Mouse (Mus musculus): ENCODE data around the gene Kcnb1.

The Kcnb1 gene

DNA sequence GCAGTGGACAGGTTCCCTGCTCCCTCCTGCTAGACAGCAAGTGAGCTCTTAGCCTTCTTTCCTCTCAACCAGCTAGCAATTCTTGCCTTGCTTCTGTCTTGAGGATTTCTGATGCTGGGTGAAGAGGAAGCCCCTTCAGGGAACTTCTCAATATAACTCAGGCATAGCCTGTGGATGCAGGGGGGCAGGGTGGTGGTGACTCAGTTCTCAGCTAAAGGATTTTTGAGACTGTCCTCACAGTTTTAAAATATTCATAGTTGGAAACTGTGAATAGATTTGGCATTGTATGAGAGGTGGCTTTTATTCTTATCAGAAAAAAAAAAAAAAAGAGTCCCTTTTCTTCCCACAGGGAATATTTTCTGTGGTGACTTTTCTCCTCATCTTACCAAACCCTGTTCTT, 129.2 kb downstream of the Kcnb1 start:
- DNase-seq (ENCODE audit: low spot score), result no peak

GRCm38 (mm10) chr2:167060360-167060759, 129.6 kb downstream of the Kcnb1 start:
- DNase-seq (ENCODE audit: low spot score), result no peak

DNA sequence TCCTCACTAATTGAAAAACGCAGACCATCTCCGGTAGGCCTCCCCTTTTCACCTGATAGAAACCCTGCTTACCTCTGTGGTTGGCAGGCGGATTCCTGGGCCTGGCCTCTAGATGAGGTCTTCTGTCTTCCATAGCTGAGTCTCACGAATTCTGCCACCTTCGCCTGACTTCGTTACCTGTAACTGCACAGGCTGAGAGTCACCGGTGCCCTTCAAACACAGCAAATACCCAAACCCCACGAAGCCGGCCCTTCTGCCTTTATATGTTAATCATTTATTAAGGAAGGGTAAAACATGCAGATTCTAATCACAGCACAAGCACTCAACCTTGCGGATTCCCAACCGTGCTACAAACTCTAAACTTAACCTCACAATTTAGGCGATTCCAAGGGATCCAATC, 130.0 kb downstream of the Kcnb1 start:
- no peak for DNase-seq (ENCODE audit: low spot score)

GRCm38 (mm10) chr2:167059536-167059935, 130.4 kb downstream of the Kcnb1 start:
- no peak for DNase-seq (ENCODE audit: low spot score)

- no peak for DNase-seq (ENCODE audit: low spot score)
Measured at GRCm38 (mm10) chr2:167058814-167059387, 131.1 kb downstream of the Kcnb1 start.

- no peak for DNase-seq (ENCODE audit: low spot score)
Measured at GRCm38 (mm10) chr2:167058201-167058600, 131.8 kb downstream of the Kcnb1 start.

GRCm38 (mm10) chr2:167056942-167057323, 133.0 kb downstream of the Kcnb1 start:
- DNase-seq (ENCODE audit: low spot score), result no peak

GRCm38 (mm10) chr2:167056210-167056941, 133.6 kb downstream of the Kcnb1 start:
- DNase-seq (ENCODE audit: low spot score), result no peak

GRCm38 (mm10) chr2:167055386-167055785, 134.6 kb downstream of the Kcnb1 start:
- no peak for DNase-seq (ENCODE audit: low spot score)

DNA sequence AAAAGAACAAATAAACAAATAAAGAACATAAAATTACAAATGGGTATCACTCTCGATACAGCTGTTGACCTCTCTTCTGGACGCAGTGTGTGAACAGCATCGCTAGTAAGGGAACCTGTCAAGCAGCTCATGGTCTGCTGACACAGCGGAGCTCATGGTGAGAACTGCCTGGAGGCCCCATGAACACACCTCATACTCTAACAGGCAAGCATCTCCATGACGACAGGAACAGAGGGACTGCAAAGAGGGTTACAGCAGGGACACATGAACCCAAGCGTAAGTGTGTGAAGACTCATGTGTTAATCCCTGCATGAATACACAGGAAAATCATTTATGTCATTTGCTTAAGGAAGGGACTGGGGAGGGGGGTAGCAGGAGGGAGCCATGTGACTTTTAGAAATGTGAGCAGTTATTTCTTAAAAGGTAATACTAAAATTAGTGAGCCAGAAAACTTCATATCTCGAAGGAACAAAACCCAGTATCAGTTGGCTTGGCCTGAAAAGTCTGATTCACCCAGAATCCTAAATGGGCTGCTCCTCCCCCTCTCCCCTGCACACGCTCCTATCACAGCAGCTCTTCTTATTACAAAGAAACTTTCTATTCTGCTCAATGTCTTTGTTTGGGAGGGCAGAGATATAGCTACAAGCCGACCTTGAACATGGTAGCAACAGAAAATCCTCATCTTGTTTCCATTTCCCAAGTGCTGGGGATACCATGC, 136.7 kb downstream of the Kcnb1 start:
- DNase-seq (ENCODE audit: low spot score), result no peak

GRCm38 (mm10) chr2:167048698-167049358, 141.1 kb downstream of the Kcnb1 start:
- DNase-seq (ENCODE audit: low spot score), result no peak

DNA sequence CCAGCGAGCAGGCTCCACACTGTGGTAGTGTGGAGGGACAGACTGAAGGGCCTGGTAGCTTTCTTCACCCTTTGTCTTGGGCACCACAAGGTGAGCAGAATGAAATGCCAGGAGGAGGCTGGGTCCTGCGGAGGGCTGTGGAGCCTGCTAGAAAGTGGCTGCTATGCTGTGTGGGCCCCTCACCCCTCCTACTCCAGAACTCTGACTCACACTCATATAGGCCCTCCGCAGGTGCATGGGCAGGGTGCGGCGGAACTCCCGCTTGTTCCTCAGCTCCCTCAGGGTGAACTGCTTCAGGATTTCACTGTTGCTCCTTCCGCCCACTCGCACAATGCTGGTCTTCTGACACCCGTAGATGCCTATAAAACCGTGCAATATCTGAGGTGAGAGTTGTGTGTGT, 141.7 kb downstream of the Kcnb1 start:
- no peak for DNase-seq (ENCODE audit: low spot score)
